Mouse (Mus musculus): ENCODE data around the gene Ubfd1.

- TF ChIP-seq POLR2A (IDR thresholded peaks at IDR 0.05; ENCODE audit: extremely low read depth, insufficient read depth, low read length): no peak
- no peak for TF ChIP-seq CTCF (IDR thresholded peaks at IDR 0.05; ENCODE audit: extremely low read depth, insufficient read depth, low read length)
Measured at GRCm38 (mm10) chr7:122044106-122044505, 22.9 kb upstream of the Ubfd1 start.

Data from cortical plate, adult 2 months (tissue).